Mouse (Mus musculus) heart, embryonic 14.5 days (tissue): ENCODE data around the gene Crk. TPM values are rescaled to one million over a fixed set of nuclear protein-coding genes. Genes with fewer than 3 reads are reported as not detected.

Experiments used
- polyA plus RNA-seq: library from polyadenylated mRNA; unstranded; fragments of >200 nt; fragmentation: Nextera tagmentation; extraction: Ambion mirVana; gene quantifications from 2 replicates; pipeline ENCODE4 v1.2.1, GENCODE M21; 2014

Crk gene
- polyA plus RNA-seq, 1 experiment from 2014 or later, result 86.0 TPM

Other genes with a start within 250 kb of the Crk start
- not detected in 2 replicates for gene Serpinf2, start 239.7 kb upstream of the Crk start, polyA plus RNA-seq
- gene Wdr81, start 224.5 kb upstream of the Crk start, polyA plus RNA-seq, result 3.1 and 3.7 TPM in 2 replicates
- gene Tlcd2, start 217.5 kb upstream of the Crk start, polyA plus RNA-seq, result 10.3 and 13.4 TPM in 2 replicates
- 46.8 and 48.2 TPM in 2 replicates for gene Prpf8, start 192.4 kb upstream of the Crk start, polyA plus RNA-seq
- 5.7 and 6.4 TPM in 2 replicates for gene Rilp, start 169.2 kb upstream of the Crk start, polyA plus RNA-seq
- 9.7 and 11.3 TPM in 2 replicates for gene Scarf1, start 165.7 kb upstream of the Crk start, polyA plus RNA-seq
- 1.9 and 2.7 TPM in 2 replicates for gene Slc43a2, start 147.6 kb upstream of the Crk start, polyA plus RNA-seq
- 76.7 and 83.2 TPM in 2 replicates for gene Pitpna, start 91.2 kb upstream of the Crk start, polyA plus RNA-seq
- 29.4 and 30.7 TPM in 2 replicates for gene Inpp5k, start 48.3 kb upstream of the Crk start, polyA plus RNA-seq
- gene Myo1c, start 28.8 kb upstream of the Crk start, polyA plus RNA-seq, result 47.5 and 49.6 TPM in 2 replicates
- 712 and 732 TPM in 2 replicates for gene Ywhae, start 53.6 kb downstream of the Crk start, polyA plus RNA-seq
- gene Doc2b, start 116.8 kb downstream of the Crk start, polyA plus RNA-seq, result 0.09 and 0.22 TPM in 2 replicates